Mouse (Mus musculus) ES-Bruce4 (cell line): ENCODE measurements around the gene Zcchc24.

Experiments
- CTCF ChIP-seq: IDR thresholded peaks from one replicate; pipeline ENCODE4 v1.8.1; 2011; ENCODE audit warnings: low read depth, low read length
- POLR2A ChIP-seq: IDR thresholded peaks from one replicate; pipeline ENCODE4 v1.8.1; 2011; ENCODE audit warnings: low read length; ENCODE audit not compliant: insufficient read depth

- TF ChIP-seq POLR2A (no peak), CTCF (no peak)
Observed at GRCm38 (mm10) chr14:25789946-25790345, 21.1 kb upstream of the Zcchc24 start.
